Mouse (Mus musculus) embryonic facial prominence, embryonic 10.5 days (tissue): Measurements from ENCODE around the gene Ankfn1. TPM values are rescaled to one million over a fixed set of nuclear protein-coding genes. Genes with fewer than 3 reads are reported as not detected.

Experiments
- DNase-seq: peaks from one replicate; pipeline ENCODE4 v3.0.0-alpha.2; 2017; ENCODE audit warnings: low spot score
- H3K27ac ChIP-seq: fragments of 300-500 bp; sonication (generic); replicated peaks from 2 replicates; pipeline ENCODE4 v1.5.1; 2016; ENCODE audit warnings: mild to moderate bottlenecking
- H3K27me3 ChIP-seq: fragments of 300-500 bp; sonication (generic); replicated peaks from 2 replicates; pipeline ENCODE4 v1.6.1; 2016; ENCODE audit warnings: low read depth, mild to moderate bottlenecking; ENCODE audit not compliant: poor library complexity, severe bottlenecking
- H3K36me3 ChIP-seq: fragments of 300-500 bp; sonication (generic); replicated peaks from 2 replicates; pipeline ENCODE4 v1.6.1; 2016; ENCODE audit warnings: mild to moderate bottlenecking, moderate library complexity
- H3K4me1 ChIP-seq: fragments of 300-500 bp; sonication (generic); 2 replicates; pipeline ENCODE4 v1.6.1; 2016
- H3K4me3 ChIP-seq: fragments of 300-500 bp; sonication (generic); 2 replicates; pipeline ENCODE4 v1.5.1; 2016; ENCODE audit warnings: mild to moderate bottlenecking, moderate library complexity
- H3K9me3 ChIP-seq: fragments of 300-500 bp; sonication (generic); 2 replicates; pipeline ENCODE4 v1.6.1; 2016; ENCODE audit warnings: mild to moderate bottlenecking
- WGBS: fragments of 180-500 bp; shearing (Covaris S2); methylation state at CpG from one replicate; pipeline ENCODE4 v1.1.7; 2016; 5-methylcytosine and 5-hydroxymethylcytosine counted together
- polyA plus RNA-seq: library from polyadenylated mRNA; unstranded; fragments of >200 nt; fragmentation: Nextera tagmentation; extraction: Ambion mirVana; gene quantifications from 2 replicates; pipeline ENCODE4 v1.2.1, GENCODE M21; 2016

The Ankfn1 gene
- polyA plus RNA-seq, 1 experiment from 2014 or later: 0.30 TPM

GRCm38 (mm10) chr11:89370941-89371340, 406.5 kb downstream of the Ankfn1 start:
- no peak overlapping the region for H3K4me3 ChIP-seq
- H3K36me3 ChIP-seq: no peaks in the 10 kb centered on the region
- no peak for DNase-seq
- H3K4me1 ChIP-seq: no peaks in the 10 kb centered on the region; the same call in 1 of the 2 replicates
- H3K27ac ChIP-seq: no peak overlapping the region
- no peaks in the 10 kb centered on the region for H3K27me3 ChIP-seq
- no peaks in the 10 kb centered on the region for H3K9me3 ChIP-seq
- WGBS: 84% methylated on average over 14 of the region's 14 CpGs

GRCm38 (mm10) chr11:89370373-89370772, 407.1 kb downstream of the Ankfn1 start:
- 85% methylated on average over 7 of the region's 7 CpGs for WGBS

GRCm38 (mm10) chr11:89363981-89364380, 413.5 kb downstream of the Ankfn1 start:
- no peak overlapping the region for H3K4me3 ChIP-seq
- H3K27me3 ChIP-seq: no peaks in the 10 kb centered on the region
- no peak for DNase-seq
- 86% methylated on average over 3 of the region's 3 CpGs for WGBS
- H3K36me3 ChIP-seq: no peaks in the 10 kb centered on the region
- no peak overlapping the region for H3K27ac ChIP-seq
- H3K9me3 ChIP-seq: no peaks in the 10 kb centered on the region
- H3K4me1 ChIP-seq: no peaks in the 10 kb centered on the region

More at GRCm38 (mm10) chr11:89370373-89370772, 407.1 kb downstream of the Ankfn1 start:
- no peak for DNase-seq
- H3K27me3 ChIP-seq: no peaks in the 10 kb centered on the region
- no peak overlapping the region for H3K4me3 ChIP-seq
- H3K27ac ChIP-seq: no peak overlapping the region
- H3K4me1 ChIP-seq: no peaks in the 10 kb centered on the region; the same call in 1 of the 2 replicates
- no peaks in the 10 kb centered on the region for H3K9me3 ChIP-seq
- H3K36me3 ChIP-seq: no peaks in the 10 kb centered on the region

GRCm38 (mm10) chr11:89360895-89361294, 416.6 kb downstream of the Ankfn1 start:
- Histone ChIP-seq H3K9me3 (no peaks in the 10 kb centered on the region), H3K27me3 (no peaks in the 10 kb centered on the region), H3K27ac (no peak overlapping the region), H3K4me1 (peaks cover 6% of the 10 kb centered on the region), H3K4me3 (no peak overlapping the region), H3K36me3 (no peaks in the 10 kb centered on the region)
- DNase-seq: no peak
- WGBS: 92% methylated on average over 3 of the region's 3 CpGs

- H3K27ac ChIP-seq: no peak overlapping the region
- H3K4me3 ChIP-seq: no peak overlapping the region
- H3K9me3 ChIP-seq: no peaks in the 10 kb centered on the region
- no peaks in the 10 kb centered on the region for H3K36me3 ChIP-seq
- no peaks in the 10 kb centered on the region for H3K27me3 ChIP-seq
- H3K4me1 ChIP-seq: peaks cover 12% of the 10 kb centered on the region
- WGBS: 68% methylated on average over 5 of the region's 5 CpGs
- no peak for DNase-seq
Measured at GRCm38 (mm10) chr11:89358546-89358945, 418.9 kb downstream of the Ankfn1 start.

GRCm38 (mm10) chr11:89356479-89356878, 421.0 kb downstream of the Ankfn1 start:
- H3K27me3 ChIP-seq: no peaks in the 10 kb centered on the region
- WGBS: 84% methylated on average over 2 of the region's 2 CpGs
- no peak for DNase-seq
- peaks cover 12% of the 10 kb centered on the region for H3K4me1 ChIP-seq
- H3K36me3 ChIP-seq: no peaks in the 10 kb centered on the region
- H3K9me3 ChIP-seq: no peaks in the 10 kb centered on the region
- H3K27ac ChIP-seq: no peak overlapping the region
- no peak overlapping the region for H3K4me3 ChIP-seq

- Histone ChIP-seq H3K4me1 (peaks cover 12% of the 10 kb centered on the region), H3K4me3 (no peak overlapping the region), H3K27me3 (no peaks in the 10 kb centered on the region), H3K9me3 (no peaks in the 10 kb centered on the region), H3K36me3 (no peaks in the 10 kb centered on the region), H3K27ac (no peak overlapping the region)
- 56% methylated on average over 5 of the region's 5 CpGs for WGBS
- DNase-seq: no peak
Measured at GRCm38 (mm10) chr11:89356018-89356417, 421.4 kb downstream of the Ankfn1 start.

- Histone ChIP-seq H3K36me3 (no peaks in the 10 kb centered on the region), H3K4me3 (no peak overlapping the region), H3K9me3 (no peaks in the 10 kb centered on the region), H3K27ac (no peak overlapping the region; the same call in 1 of the 2 replicates), H3K27me3 (no peaks in the 10 kb centered on the region), H3K4me1 (no peaks in the 10 kb centered on the region; the same call in 1 of the 2 replicates)
- WGBS: 43% methylated on average over 12 of the region's 12 CpGs
- no peak for DNase-seq
Measured at GRCm38 (mm10) chr11:89340238-89340637, 437.2 kb downstream of the Ankfn1 start.

Other genes starting within 250 kb of the Ankfn1 start
- gene Pctp, start 225.2 kb upstream of the Ankfn1 start, polyA plus RNA-seq: 16.9 and 19.4 TPM in 2 replicates